Mouse (Mus musculus) stomach, postnatal 0 days (tissue): Measurements from ENCODE around the gene Kcnmb1.

Experiments
- CTCF ChIP-seq: IDR thresholded peaks from 2 replicates; pipeline ENCODE4 v1.5.1; 2016; ENCODE audit warnings: antibody characterized with exemption, low read depth, mild to moderate bottlenecking, moderate library complexity
- EP300 ChIP-seq: optimal IDR thresholded peaks from 2 replicates; pipeline ENCODE3; 2016; ENCODE audit warnings: antibody characterized with exemption

DNA sequence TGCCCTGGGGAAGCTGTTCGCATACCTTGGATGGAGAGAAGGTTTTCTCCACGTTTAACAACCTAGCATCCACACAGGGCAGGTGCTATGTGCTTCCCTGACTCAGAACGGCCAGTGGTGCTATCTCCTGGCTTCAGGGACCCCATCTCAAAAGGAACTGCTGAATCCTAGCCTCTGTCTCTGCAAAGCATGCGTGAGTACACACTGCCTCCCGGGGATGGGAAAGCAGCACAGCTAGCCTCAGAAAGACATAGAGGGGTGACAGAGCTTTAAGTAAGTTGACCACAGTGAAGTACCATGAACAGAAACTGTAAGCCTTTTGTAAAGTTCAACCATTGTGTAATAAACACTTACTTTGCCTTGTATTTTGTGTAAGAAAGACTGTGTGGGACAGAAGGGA is 30.7 kb downstream of the Kcnmb1 start:
- TF ChIP-seq CTCF: peak; percentile 62
- no peak for TF ChIP-seq EP300
